In the genomic region with DNA sequence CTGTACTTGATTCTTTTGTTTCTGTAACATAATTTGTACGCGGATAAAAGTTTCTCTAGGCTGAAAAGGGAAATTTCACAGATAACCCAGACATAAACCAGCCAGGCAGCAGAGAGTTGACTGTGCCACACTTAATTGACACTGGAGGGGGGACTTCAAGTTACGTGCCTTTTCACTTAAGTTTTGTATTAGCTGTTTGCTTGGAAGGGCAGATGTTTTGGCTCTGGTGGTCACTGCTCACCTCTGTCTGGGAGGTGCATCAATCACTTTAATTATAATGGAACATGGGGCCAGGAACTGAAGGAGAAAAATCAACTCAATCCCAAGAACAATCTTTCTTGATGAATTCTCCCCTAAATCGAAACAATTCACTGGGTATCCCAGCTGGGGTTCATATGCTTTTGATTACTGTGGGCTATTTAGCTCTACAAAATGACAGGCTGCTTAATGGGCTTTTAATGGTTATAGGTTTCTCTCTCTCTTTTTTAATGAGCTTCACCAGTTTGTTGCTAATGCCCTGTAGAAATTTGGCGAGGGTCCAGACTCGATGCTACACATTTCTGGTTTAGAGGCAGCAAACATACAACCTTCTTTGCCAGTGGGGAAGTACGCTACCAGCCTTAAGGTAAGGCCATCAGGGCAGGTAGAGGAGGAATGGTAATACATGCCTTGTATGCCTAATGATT, we compare ENCODE assay signal across 11 mouse cellular contexts.
DNase-seq lines count a peak whose midpoint lies in the region; ATAC-seq and TF ChIP-seq lines count a peak whose summit lies in the region.
"Had no signal": no experiment of that assay in that cellular context is flagged by ENCODE, and none has a peak within 500 bp of the region (broad histone marks: within the 10 kb centered on the region; RNA-seq: fewer than 3 reads in every experiment).

No protein-coding gene starts in this region.

- WGBS in hindbrain, embryonic 11.5 days: 70% methylated on average over 7 of the region's 7 CpGs
- WGBS in hindbrain, embryonic 10.5 days: 82% methylated on average over 7 of the region's 7 CpGs
- 64% methylated on average over 7 of the region's 7 CpGs for WGBS in neural tube, embryonic 12.5 days
- WGBS in hindbrain, postnatal 0 days: 53% methylated on average over 7 of the region's 7 CpGs
- 76% methylated on average over 7 of the region's 7 CpGs for WGBS in liver, postnatal 0 days (ENCODE audit: insufficient replicate concordance)

- no peaks in the 10 kb centered on the region for H3K36me3 ChIP-seq in hindbrain, embryonic 11.5 days (ENCODE audit: control insufficient read depth, insufficient read depth, low read length)
- H3K36me3 ChIP-seq in hindbrain, embryonic 10.5 days: no peaks in the 10 kb centered on the region
- no peaks in the 10 kb centered on the region for H3K36me3 ChIP-seq in neural tube, embryonic 12.5 days
- H3K36me3 ChIP-seq in hindbrain, postnatal 0 days (ENCODE audit: insufficient read depth, low read length): no peaks in the 10 kb centered on the region
- H3K36me3 ChIP-seq in liver, postnatal 0 days (replicated peaks; ENCODE audit: insufficient read depth, low read length): no peaks in the 10 kb centered on the region
- H3K36me3 ChIP-seq: limb, embryonic 15.5 days had no signal

- H3K27ac ChIP-seq in hindbrain, embryonic 11.5 days (ENCODE audit: low read depth, low read length): no peak overlapping the region
- no peak overlapping the region for H3K27ac ChIP-seq in hindbrain, embryonic 10.5 days
- no peak overlapping the region for H3K27ac ChIP-seq in neural tube, embryonic 12.5 days
- no peak overlapping the region for H3K27ac ChIP-seq in hindbrain, postnatal 0 days
- H3K27ac ChIP-seq in liver, postnatal 0 days (ENCODE audit: low read depth): no peak overlapping the region
- H3K27ac ChIP-seq: limb, embryonic 15.5 days; stomach, postnatal 0 days had no signal

- no peaks in the 10 kb centered on the region for H3K4me1 ChIP-seq in hindbrain, embryonic 11.5 days (replicated peaks; ENCODE audit: control insufficient read depth, insufficient read depth, low read length)
- H3K4me1 ChIP-seq in hindbrain, embryonic 10.5 days (replicated peaks): no peaks in the 10 kb centered on the region
- H3K4me1 ChIP-seq in neural tube, embryonic 12.5 days: 0 out of 2 replicates have a peak, but pooled peaks cover 6% of the 10 kb centered on the region
- no peaks in the 10 kb centered on the region for H3K4me1 ChIP-seq in hindbrain, postnatal 0 days (ENCODE audit: insufficient read depth, low read length)
- no peaks in the 10 kb centered on the region for H3K4me1 ChIP-seq in liver, postnatal 0 days (ENCODE audit: insufficient read depth)

- no peaks in the 10 kb centered on the region for H3K9me3 ChIP-seq in hindbrain, embryonic 11.5 days (ENCODE audit: control insufficient read depth, low read length)
- no peaks in the 10 kb centered on the region for H3K9me3 ChIP-seq in hindbrain, embryonic 10.5 days
- no peaks in the 10 kb centered on the region for H3K9me3 ChIP-seq in neural tube, embryonic 12.5 days
- no peaks in the 10 kb centered on the region for H3K9me3 ChIP-seq in hindbrain, postnatal 0 days (ENCODE audit: low read length)
- no peaks in the 10 kb centered on the region for H3K9me3 ChIP-seq in liver, postnatal 0 days (ENCODE audit: low read length)
- H3K9me3 ChIP-seq: limb, embryonic 15.5 days had no signal

- no peak for TF ChIP-seq CTCF in hindbrain, postnatal 0 days (IDR thresholded peaks at IDR 0.05; ENCODE audit: low read depth)
- no peak for TF ChIP-seq CTCF in liver, postnatal 0 days (IDR thresholded peaks at IDR 0.05; ENCODE audit: low read depth)

- ATAC-seq in hindbrain, embryonic 11.5 days (ENCODE audit: low FRiP score): peak; percentile 49; the same call in 1 of the 2 replicates
- ATAC-seq in neural tube, embryonic 12.5 days (ENCODE audit: low FRiP score, low read depth): peak; percentile 67
- no peak for ATAC-seq in hindbrain, postnatal 0 days
- no peak for ATAC-seq in liver, postnatal 0 days

- H3K4me3 ChIP-seq in hindbrain, embryonic 11.5 days (ENCODE audit: low read depth, low read length): no peak overlapping the region
- H3K4me3 ChIP-seq in hindbrain, embryonic 10.5 days: no peak overlapping the region
- no peak overlapping the region for H3K4me3 ChIP-seq in neural tube, embryonic 12.5 days
- H3K4me3 ChIP-seq in hindbrain, postnatal 0 days (ENCODE audit: low read length): no peak overlapping the region
- no peak overlapping the region for H3K4me3 ChIP-seq in liver, postnatal 0 days (ENCODE audit: low read depth, low read length)
- H3K4me3 ChIP-seq: limb, embryonic 15.5 days had no signal

- H3K9ac ChIP-seq in hindbrain, embryonic 11.5 days (ENCODE audit: low read depth, low read length): no peak overlapping the region
- no peak overlapping the region for H3K9ac ChIP-seq in neural tube, embryonic 12.5 days
- H3K9ac ChIP-seq in hindbrain, postnatal 0 days (replicated peaks; ENCODE audit: low read length): no peak overlapping the region
- H3K9ac ChIP-seq in liver, postnatal 0 days (replicated peaks): no peak overlapping the region
- H3K9ac ChIP-seq: limb, embryonic 15.5 days had no signal

- DNase-seq in hindbrain, embryonic 11.5 days (ENCODE audit: low spot score): no peak
- no peak for DNase-seq in hindbrain, embryonic 10.5 days (ENCODE audit: low spot score)
- DNase-seq in neural tube, embryonic 10.5 days (ENCODE audit: extremely low spot score, low spot score): no peak
- DNase-seq in hindbrain, postnatal 0 days (ENCODE audit: low spot score): peak; percentile 51
- no peak for DNase-seq in thymus, postnatal 10 days (ENCODE audit: low spot score in 2 of 2)
- no peak for DNase-seq in liver, postnatal 0 days
- DNase-seq: adrenal gland, adult 8-10 months; lung, adult 2 months had no signal

- H3K27me3 ChIP-seq in hindbrain, embryonic 11.5 days (ENCODE audit: control insufficient read depth, insufficient read depth, low read length): no peaks in the 10 kb centered on the region
- no peaks in the 10 kb centered on the region for H3K27me3 ChIP-seq in hindbrain, embryonic 10.5 days (ENCODE audit: insufficient read depth, poor library complexity, severe bottlenecking)
- H3K27me3 ChIP-seq in neural tube, embryonic 12.5 days (replicated peaks): no peaks in the 10 kb centered on the region
- H3K27me3 ChIP-seq in hindbrain, postnatal 0 days (ENCODE audit: insufficient read depth, low read length): no peaks in the 10 kb centered on the region
- H3K27me3 ChIP-seq in liver, postnatal 0 days (ENCODE audit: insufficient read depth, low read length): no peaks in the 10 kb centered on the region

- no peak overlapping the region for H3K4me2 ChIP-seq in hindbrain, embryonic 11.5 days (replicated peaks; ENCODE audit: low read depth, low read length)
- no peak overlapping the region for H3K4me2 ChIP-seq in neural tube, embryonic 12.5 days (replicated peaks)
- no peak overlapping the region for H3K4me2 ChIP-seq in hindbrain, postnatal 0 days (ENCODE audit: low read depth, low read length)
- H3K4me2 ChIP-seq in liver, postnatal 0 days (ENCODE audit: low read depth, low read length): no peak overlapping the region
- H3K4me2 ChIP-seq: limb, embryonic 15.5 days had no signal

- TF ChIP-seq EP300 in liver, postnatal 0 days (IDR thresholded peaks at IDR 0.05; ENCODE audit: low read depth): no peak

Comparison
In these comparisons a context has a peak if more than half of its experiments do, and no peak if none do; other contexts are left out.
1. ATAC-seq: peak in hindbrain, embryonic 11.5 days (single experiment) and neural tube, embryonic 12.5 days (single experiment); none in hindbrain, postnatal 0 days (single experiment) and liver, postnatal 0 days (single experiment).